8 mouse cellular contexts compared by ENCODE assay signal in the genomic region with DNA sequence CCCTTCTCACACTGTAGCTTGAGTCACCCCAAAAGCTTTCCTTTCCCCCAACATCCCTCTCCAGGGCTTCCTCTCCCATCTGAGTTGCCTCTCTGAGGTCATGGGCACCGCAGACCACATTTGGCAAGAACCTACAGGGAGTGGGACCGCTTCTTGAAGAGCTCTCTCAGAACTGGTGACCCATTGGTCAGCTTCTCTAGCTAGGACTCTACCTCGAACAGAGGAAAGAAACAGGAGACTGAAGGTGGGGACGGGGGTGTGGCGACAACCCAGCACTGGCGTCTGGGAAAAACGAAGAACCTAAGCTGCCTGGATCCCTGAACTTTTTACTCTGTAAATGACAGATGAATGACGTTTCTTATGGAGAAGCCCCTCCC. TPM values are rescaled to one million over a fixed set of nuclear protein-coding genes. Genes with fewer than 3 reads are reported as not detected.
DNase-seq lines count a peak whose midpoint lies in the region; ATAC-seq lines count a peak whose summit lies in the region.

No protein-coding gene starts in this region.

- peak overlapping the region; percentile 44 for H3K4me3 ChIP-seq in heart, embryonic 11.5 days (ENCODE audit: low read depth, low read length)
- H3K4me3 ChIP-seq in hindbrain, embryonic 12.5 days: 0 out of 2 replicates have a peak overlapping the region, but pooled peaks have one; percentile 24
- no peak overlapping the region for H3K4me3 ChIP-seq in midbrain, embryonic 11.5 days (ENCODE audit: low read depth, low read length)

- H3K27me3 ChIP-seq in heart, embryonic 11.5 days (ENCODE audit: control insufficient read depth, insufficient read depth, low read length): no peaks in the 10 kb centered on the region
- H3K27me3 ChIP-seq in hindbrain, embryonic 12.5 days: no peaks in the 10 kb centered on the region; the same call in none of the 2 replicates
- H3K27me3 ChIP-seq in midbrain, embryonic 11.5 days (ENCODE audit: control insufficient read depth, insufficient read depth, low read length): no peaks in the 10 kb centered on the region

- WGBS in heart, embryonic 11.5 days (ENCODE audit: insufficient replicate concordance): 10% methylated on average over 8 of the region's 8 CpGs
- 12% methylated on average over 8 of the region's 8 CpGs for WGBS in hindbrain, embryonic 12.5 days
- WGBS in midbrain, embryonic 11.5 days: 17% methylated on average over 8 of the region's 8 CpGs

- peaks cover 18% of the 10 kb centered on the region for H3K4me1 ChIP-seq in heart, embryonic 11.5 days (ENCODE audit: control insufficient read depth, insufficient read depth, low read length)
- peaks cover 14% of the 10 kb centered on the region for H3K4me1 ChIP-seq in hindbrain, embryonic 12.5 days
- H3K4me1 ChIP-seq in midbrain, embryonic 11.5 days (ENCODE audit: control insufficient read depth, insufficient read depth, low read length): peaks cover 10% of the 10 kb centered on the region

- no peaks in the 10 kb centered on the region for H3K9me3 ChIP-seq in heart, embryonic 11.5 days (replicated peaks; ENCODE audit: control insufficient read depth, low read length)
- no peaks in the 10 kb centered on the region for H3K9me3 ChIP-seq in hindbrain, embryonic 12.5 days (replicated peaks)
- no peaks in the 10 kb centered on the region for H3K9me3 ChIP-seq in midbrain, embryonic 11.5 days (ENCODE audit: control insufficient read depth, low read length)

- intact Hi-C loops in heart, postnatal 36 days (cut with DNase I): loop anchor here (1.0 to 2.0 kb wide), 3 partner anchors 17 to 57 kb away; a partner anchor contains a TSS
- intact Hi-C loops in gastrocnemius, postnatal 14 days (cut with DNase I; ENCODE audit: low total_unique reads): no loop called here

- no peaks in the 10 kb centered on the region for H3K36me3 ChIP-seq in heart, embryonic 11.5 days (ENCODE audit: control insufficient read depth, insufficient read depth, low read length)
- H3K36me3 ChIP-seq in hindbrain, embryonic 12.5 days: no peaks in the 10 kb centered on the region
- H3K36me3 ChIP-seq in midbrain, embryonic 11.5 days (ENCODE audit: control insufficient read depth, insufficient read depth, low read length): no peaks in the 10 kb centered on the region

- peak overlapping the region; percentile 68 for H3K9ac ChIP-seq in heart, embryonic 11.5 days (ENCODE audit: low read depth, low read length)
- H3K9ac ChIP-seq in hindbrain, embryonic 12.5 days: no peak overlapping the region; the same call in 1 of the 2 replicates
- no peak overlapping the region for H3K9ac ChIP-seq in midbrain, embryonic 11.5 days (ENCODE audit: low read length)

- no peak for ATAC-seq in heart, embryonic 11.5 days (replicated peaks; ENCODE audit: insufficient number of reproducible peaks, low FRiP score, low TSS enrichment)
- no peak for ATAC-seq in hindbrain, embryonic 12.5 days (ENCODE audit: low FRiP score)
- ATAC-seq in midbrain, embryonic 11.5 days (ENCODE audit: low FRiP score): no peak

- no peak for DNase-seq in heart, postnatal 36 days
- DNase-seq in ES-CJ7 (ENCODE audit: low read depth, low spot score): peak; percentile 38
- no peak for DNase-seq in midbrain, embryonic 11.5 days (ENCODE audit: low spot score, missing footprints)
- DNase-seq in right cerebral cortex, postnatal 14 days: no peak
- DNase-seq in gastrocnemius, postnatal 14 days: no peak
- no peak for DNase-seq in kidney, postnatal 36 days

- H3K4me2 ChIP-seq in heart, embryonic 11.5 days: peak overlapping the region; percentile 85
- peak overlapping the region; percentile 53 for H3K4me2 ChIP-seq in hindbrain, embryonic 12.5 days (replicated peaks)
- H3K4me2 ChIP-seq in midbrain, embryonic 11.5 days: peak overlapping the region; percentile 53; the same call in 1 of the 2 replicates

- peak overlapping the region; percentile 92 for H3K27ac ChIP-seq in heart, embryonic 11.5 days (ENCODE audit: low read depth, low read length)
- H3K27ac ChIP-seq in hindbrain, embryonic 12.5 days: no peak overlapping the region
- no peak overlapping the region for H3K27ac ChIP-seq in midbrain, embryonic 11.5 days (ENCODE audit: low read depth, low read length)

RNA-seq across cellular contexts. Expression of a gene that starts 51.8 kb away (rescaled TPM):
- 78.3 and 82.1 TPM in 2 replicates for polyA plus RNA-seq in heart, embryonic 11.5 days (2014; fragmentation: Nextera tagmentation; extraction: Ambion mirVana)
- 10 to 100 TPM in 1 of 2 experiments, 1 to 10 TPM in 1; 9.7 to 10.7 TPM for total RNA-seq in heart, postnatal 36 days (2021)
- polyA plus RNA-seq in hindbrain, embryonic 12.5 days (2016; fragmentation: Nextera tagmentation; extraction: Ambion mirVana): 106 and 107 TPM in 2 replicates
- polyA plus RNA-seq in midbrain, embryonic 11.5 days (2014; fragmentation: Nextera tagmentation; extraction: Ambion mirVana): 141 and 142 TPM in 2 replicates
- 10 to 100 TPM; 14.8 to 16.2 TPM for total RNA-seq in gastrocnemius, postnatal 14 days (2021)

RNA-seq across cellular contexts. Expression of a gene that starts 58.2 kb away (rescaled TPM):
- 0.21 and 0.46 TPM in 2 replicates for polyA plus RNA-seq in heart, embryonic 11.5 days (2014; fragmentation: Nextera tagmentation; extraction: Ambion mirVana)
- total RNA-seq in heart, postnatal 36 days (2021): 10 to 100 TPM in 1 of 2 experiments, 1 to 10 TPM in 1; 9.2 to 11.1 TPM
- polyA plus RNA-seq in hindbrain, embryonic 12.5 days (2016; fragmentation: Nextera tagmentation; extraction: Ambion mirVana): 0.83 and 1.0 TPM in 2 replicates
- polyA plus RNA-seq in midbrain, embryonic 11.5 days (2014; fragmentation: Nextera tagmentation; extraction: Ambion mirVana): 0.20 and 0.22 TPM in 2 replicates
- 1 to 10 TPM; 2.0 to 5.0 TPM for total RNA-seq in gastrocnemius, postnatal 14 days (2021)
